In the genomic region with DNA sequence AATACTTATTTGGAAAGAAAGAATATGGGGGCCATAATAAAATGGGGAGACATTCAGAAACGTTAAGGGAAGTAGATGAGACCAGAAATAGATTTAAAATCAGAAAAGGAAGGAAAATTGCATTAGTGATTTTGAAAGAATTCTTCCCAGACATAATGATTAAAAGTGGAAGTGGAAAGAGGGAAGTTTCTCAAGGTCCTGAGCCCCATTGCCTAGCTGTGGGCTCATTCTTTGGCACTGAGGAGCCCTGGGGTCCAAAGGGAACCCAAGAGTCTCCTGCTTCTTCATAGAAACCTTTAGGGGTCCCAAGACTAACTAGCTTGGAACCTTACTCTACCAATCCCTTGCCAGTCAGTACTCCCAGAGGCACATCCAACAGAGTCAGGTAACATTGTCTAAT, we compare ENCODE assay signal across 21 mouse cellular contexts. TPM values are rescaled to one million over a fixed set of nuclear protein-coding genes. Genes with fewer than 3 reads are reported as not detected.
A peak's percentile ranks its signal among the peaks of the same experiment; 100 is the strongest.
DNase-seq lines count a peak whose midpoint lies in the region.
"Had no signal": no experiment of that assay in that cellular context is flagged by ENCODE, and none has a peak within 500 bp of the region (broad histone marks: within the 10 kb centered on the region; RNA-seq: fewer than 3 reads in every experiment).

No protein-coding gene starts in this region.

- H3K36me3 ChIP-seq in macrophage (ENCODE audit: inconsistent target) = no peaks in the 10 kb centered on the region
- H3K36me3 ChIP-seq: embryonic facial prominence, embryonic 15.5 days; forebrain, embryonic 10.5 days; heart, embryonic 15.5 days; hindbrain, embryonic 10.5 days had no signal

- H3K79me2 ChIP-seq in macrophage (ENCODE audit: inconsistent target) = no peaks in the 10 kb centered on the region

- peak; percentile 29 for DNase-seq in lung, postnatal 36 days
- no peak for DNase-seq in lung, postnatal 25 days (ENCODE audit: low spot score)
- no peak for DNase-seq in right cerebral cortex, adult 18-20 months
- no peak for DNase-seq in kidney, postnatal 36 days
- DNase-seq in urinary bladder, postnatal 14 days (ENCODE audit: low spot score) = no peak
- DNase-seq: adrenal gland, adult 2 months; adrenal gland, postnatal 25 days; cerebellum, adult 18-20 months; cerebellum, adult 9-11 months; cerebellum, postnatal 36 days; embryo, embryonic 11 days; heart, adult 2 months; heart, postnatal 14 days had no signal

- peak overlapping the region; percentile 58 for H3K27ac ChIP-seq in brown adipose tissue, adult 24 weeks (replicated peaks; ENCODE audit: low read depth, low read length)
- H3K27ac ChIP-seq in macrophage = peak overlapping the region; percentile 92
- H3K27ac ChIP-seq: embryonic facial prominence, embryonic 15.5 days; forebrain, embryonic 10.5 days; heart, adult 2 months; heart, embryonic 15.5 days; hindbrain, embryonic 10.5 days; hindbrain, embryonic 14.5 days had no signal

- H3K4me1 ChIP-seq in brown adipose tissue, adult 24 weeks (ENCODE audit: control insufficient read depth, insufficient read depth, insufficient read length, low read length) = no peaks in the 10 kb centered on the region
- H3K4me1 ChIP-seq: embryonic facial prominence, embryonic 15.5 days; forebrain, embryonic 10.5 days; heart, embryonic 15.5 days; hindbrain, embryonic 10.5 days had no signal

- 13% methylated on average over 1 of the region's 1 CpGs for WGBS in macrophage (ENCODE audit: missing documents)

- no peak overlapping the region for H3K4me3 ChIP-seq in brown adipose tissue, adult 24 weeks (ENCODE audit: insufficient read depth, low read depth, low read length)
- no peak overlapping the region for H3K4me3 ChIP-seq in macrophage (ENCODE audit: inconsistent target)
- H3K4me3 ChIP-seq: embryonic facial prominence, embryonic 15.5 days; erythroblast, embryonic 14.5 days; forebrain, embryonic 10.5 days; heart, adult 2 months; heart, embryonic 15.5 days; hindbrain, embryonic 10.5 days had no signal

RNA-seq across cellular contexts. Expression of a gene that starts 26.4 kb away (rescaled TPM):
- 23.7 and 29.6 TPM in 2 replicates for polyA plus RNA-seq in brown adipose tissue, adult 24 weeks (2012; ENCODE audit: insufficient read depth, insufficient read length, missing spikeins)
- total RNA-seq in macrophage (2018; cell fraction: chromatin; rRNA removed) = 1,000 to 10,000 TPM in 15 of 26 experiments, 100 to 1,000 TPM in 11; 204 to 3,293 (median 1,443) TPM
- 100 to 1,000 TPM; 176 to 809 (median 573) TPM for total RNA-seq in macrophage (2018; cell fraction: cytosol; rRNA removed)
- total RNA-seq in macrophage (2018; cell fraction: nucleus; rRNA removed) = 1,000 to 10,000 TPM in 19 of 26 experiments, 100 to 1,000 TPM in 7; 337 to 2,941 (median 1,455) TPM
- 237 to 366 TPM (median 330 TPM) in 3 replicates for polyA plus RNA-seq in macrophage (2018)
